Mouse (Mus musculus) urinary bladder, adult 2 months (tissue): ENCODE measurements around the gene Pfn1. TPM values are rescaled to one million over a fixed set of nuclear protein-coding genes. Genes with fewer than 3 reads are reported as not detected.
A peak's percentile ranks its signal among the peaks of the same experiment; 100 is the strongest.

Experiments used
- DNase-seq: peaks from one replicate; pipeline ENCODE4 v3.0.0; 2022; ENCODE audit warnings: low spot score
- polyA plus RNA-seq: library from polyadenylated mRNA; depleted of rRNA; stranded (reverse); fragments of >200 nt; gene quantifications from 2 replicates; pipeline ENCODE4 v1.2.3, GENCODE M21; 2012; rRNA removed

Gene Pfn1
- polyA plus RNA-seq: 1,258 and 1,344 TPM in 2 replicates

- peak; percentile 71 for DNase-seq
Observed at GRCm38 (mm10) chr11:70654198-70654922, at the start of gene Pfn1. Pfn1 (minus strand) TSS chr11:70654644.

DNA sequence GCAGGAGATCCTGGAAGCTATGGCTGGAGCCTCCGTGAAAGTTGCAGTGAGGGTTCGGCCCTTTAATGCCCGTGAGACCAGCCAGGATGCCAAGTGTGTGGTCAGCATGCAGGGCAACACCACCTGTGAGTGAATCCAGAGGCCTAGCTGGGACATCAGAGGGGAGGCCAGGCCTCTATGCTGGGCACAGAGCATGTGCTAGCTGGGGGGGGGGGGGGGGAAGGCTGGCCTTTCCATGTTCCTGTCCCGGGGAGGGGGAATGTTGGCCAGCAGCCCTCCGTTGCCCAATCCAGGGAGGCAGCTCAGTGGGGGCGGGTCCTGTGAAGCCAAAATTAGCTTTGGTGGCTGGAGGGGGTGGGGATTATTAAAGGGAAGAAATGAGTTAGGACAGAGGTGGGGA is 48.3 kb upstream of the Pfn1 start:
- DNase-seq: no peak

DNA sequence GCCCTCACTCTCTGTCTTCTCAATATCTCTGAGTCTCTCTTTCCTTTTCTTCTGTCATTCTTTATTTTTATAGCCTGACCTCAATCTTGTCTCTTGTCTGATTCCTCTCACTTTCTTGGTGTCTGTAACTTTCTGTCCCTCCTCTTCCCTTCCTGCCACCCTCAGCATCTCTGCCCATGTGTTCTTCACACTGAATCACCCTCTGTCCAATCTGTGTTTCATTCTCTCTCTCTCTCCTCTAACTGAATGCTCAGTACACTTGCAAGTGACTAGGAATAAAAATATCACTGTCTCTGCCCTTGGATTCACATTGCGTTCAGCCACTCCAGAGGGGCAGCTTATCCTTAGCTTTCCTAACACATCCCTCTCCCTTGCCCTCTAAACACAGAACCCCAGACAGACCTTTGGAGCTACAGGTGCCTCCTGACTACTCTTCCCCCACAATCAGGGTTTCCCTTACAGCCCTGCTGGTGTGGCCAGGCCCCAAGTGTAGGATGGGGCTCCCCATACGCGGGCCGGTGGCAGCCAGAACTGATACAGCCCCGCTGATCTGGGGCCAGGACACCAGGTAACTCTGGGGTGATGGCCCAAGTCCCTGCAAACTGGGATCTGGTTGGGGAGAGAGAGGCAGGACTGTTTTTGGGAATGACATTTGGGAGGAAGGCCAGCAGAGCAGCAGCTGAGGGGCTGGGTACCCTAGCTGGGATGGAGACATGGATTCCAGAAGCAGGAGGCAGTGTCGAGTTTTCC is 47.7 kb upstream of the Pfn1 start:
- DNase-seq: no peak

- no peak for DNase-seq
Observed at GRCm38 (mm10) chr11:70701221-70701955, 46.9 kb upstream of the Pfn1 start.

- DNase-seq: peak; percentile 78
Observed at GRCm38 (mm10) chr11:70700613-70701012, 46.2 kb upstream of the Pfn1 start.

DNA sequence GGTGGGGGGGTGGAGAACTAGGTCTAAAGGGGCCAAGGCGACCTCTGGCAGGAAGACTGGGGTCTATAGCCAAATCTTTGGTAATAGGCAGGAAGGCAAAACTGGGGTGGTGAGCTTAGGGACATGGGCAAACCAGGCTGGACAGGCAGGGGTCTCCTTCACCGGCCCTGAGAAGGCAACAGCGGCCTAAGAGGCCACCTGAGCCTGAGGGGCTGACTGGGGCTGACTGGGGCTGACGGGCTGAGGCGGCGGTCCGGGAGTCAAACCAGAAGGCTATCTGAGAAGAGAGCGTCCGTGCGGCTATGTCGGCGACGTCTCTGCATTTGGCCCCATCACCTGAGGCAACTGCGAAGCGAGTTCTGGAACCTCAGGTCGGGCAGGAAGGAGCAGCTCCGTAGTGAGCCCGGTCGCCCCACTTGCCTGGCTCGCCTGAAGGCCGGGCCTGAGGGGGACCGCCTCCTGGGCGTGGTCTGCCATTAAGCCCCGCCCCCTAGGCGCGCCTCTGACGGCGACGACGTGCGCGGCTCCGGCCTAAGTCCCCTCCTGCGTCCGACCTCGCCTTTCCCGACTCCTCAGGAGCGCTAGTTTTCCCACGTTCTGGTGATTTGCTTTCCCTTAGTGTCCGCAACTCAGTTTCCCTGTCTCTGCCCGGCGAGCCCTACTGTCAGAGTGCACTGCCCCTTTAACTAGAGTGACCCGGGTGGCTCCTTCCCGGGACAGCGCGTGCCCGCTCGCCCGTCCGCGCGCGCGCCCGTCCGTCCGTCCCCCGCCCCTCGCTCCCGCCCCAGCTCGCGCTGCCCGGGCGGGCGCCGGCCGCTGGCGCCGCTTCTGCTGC is 45.5 kb upstream of the Pfn1 start, which contains the start of the genes Inca1 and Kif1c:
Gene Inca1, minus strand, starts transcription at position 434 of the 835 bp plus-strand sequence.
Gene Kif1c, plus strand, starts transcription at position 827 of the 835 bp plus-strand sequence.
- peak; percentile 96 for DNase-seq

DNA sequence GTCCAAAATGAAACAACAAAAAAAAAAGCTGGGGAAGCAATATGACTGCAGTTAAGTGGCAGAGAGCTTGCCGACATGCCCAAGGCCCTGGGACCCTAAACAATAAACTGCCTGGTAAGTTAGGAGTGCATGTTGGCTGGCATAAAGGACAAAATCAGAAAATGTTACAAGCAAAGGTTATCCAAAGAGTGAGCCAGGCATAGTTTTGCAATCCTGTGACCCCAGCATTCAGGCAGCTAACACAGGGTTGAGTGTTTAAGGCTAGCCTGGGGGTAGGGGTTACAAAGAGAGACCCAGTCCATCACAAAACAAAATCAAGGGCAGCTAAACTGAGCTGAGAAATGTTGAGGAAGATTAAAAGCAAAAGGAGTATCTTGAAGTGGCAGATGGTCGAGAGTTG is 44.6 kb upstream of the Pfn1 start:
- no peak for DNase-seq

DNA sequence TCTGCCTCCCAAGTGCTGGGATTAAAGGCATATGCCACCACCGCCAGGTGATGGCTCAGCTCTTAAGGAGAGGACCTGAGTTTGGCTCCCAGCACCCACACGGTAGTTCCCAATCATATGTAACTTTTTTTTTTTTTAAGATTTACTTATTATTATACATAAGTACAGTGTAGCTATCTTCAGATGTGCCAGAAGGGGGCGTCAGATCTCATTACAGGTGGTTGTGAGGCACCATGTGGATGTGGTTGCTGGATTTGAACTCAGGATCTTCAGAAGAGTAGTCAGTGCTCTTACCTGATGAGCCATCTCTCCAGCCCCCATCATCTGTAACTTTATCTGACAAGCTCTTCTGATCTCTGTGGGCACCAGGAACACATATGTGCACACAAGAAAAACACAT is 42.9 kb upstream of the Pfn1 start:
- DNase-seq: no peak

- DNase-seq: no peak
Observed at GRCm38 (mm10) chr11:70693504-70693903, 39.1 kb upstream of the Pfn1 start.

DNA sequence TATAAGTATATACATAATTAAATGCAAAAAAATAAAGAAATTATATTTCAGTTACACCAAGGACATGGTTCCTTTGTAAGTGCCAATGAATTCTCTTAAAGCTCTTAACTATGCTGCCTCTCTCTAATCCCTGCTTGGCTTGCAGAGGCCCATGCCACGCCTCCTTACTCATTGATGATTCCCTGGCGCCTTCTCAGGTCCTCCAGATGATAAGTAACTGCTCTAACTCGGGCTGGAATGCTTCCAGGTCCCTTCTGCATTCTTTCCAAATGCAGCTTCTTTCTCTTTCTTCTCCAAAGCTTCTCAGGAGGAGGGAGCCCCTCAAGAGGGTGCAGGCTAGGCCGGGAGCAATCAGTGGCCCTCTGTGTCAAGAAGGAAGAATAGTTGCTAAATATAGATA is 35.1 kb upstream of the Pfn1 start:
- no peak for DNase-seq

DNA sequence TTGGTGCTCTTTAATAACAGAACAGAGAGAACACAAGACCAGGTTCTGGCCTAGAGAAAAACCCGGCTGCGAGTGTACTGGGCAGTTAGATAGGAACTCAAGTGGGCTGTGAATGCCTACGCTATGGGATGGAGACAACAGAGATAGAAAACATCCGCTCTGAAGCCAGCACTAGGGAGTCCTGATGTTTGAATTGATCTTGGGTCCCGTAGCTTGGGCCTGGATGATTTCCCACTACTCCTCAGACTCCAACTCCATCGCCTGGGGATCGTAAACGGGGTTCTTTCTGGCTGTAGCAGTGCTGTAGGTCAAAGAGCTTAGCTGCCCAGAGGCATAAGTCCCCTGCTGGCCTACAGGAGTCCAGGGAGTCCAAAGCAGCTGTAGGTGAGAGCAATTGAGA is 33.9 kb upstream of the Pfn1 start:
- no peak for DNase-seq

GRCm38 (mm10) chr11:70687601-70688199 is 33.3 kb upstream of the Pfn1 start, which contains the start of gene Camta2:
Camta2 (minus strand) TSS chr11:70688105.
- peak; percentile 85 for DNase-seq

GRCm38 (mm10) chr11:70686901-70687566 is 32.6 kb upstream of the Pfn1 start:
- DNase-seq: no peak

GRCm38 (mm10) chr11:70683640-70684039 is 29.2 kb upstream of the Pfn1 start:
- DNase-seq: no peak

GRCm38 (mm10) chr11:70681897-70682581 is 27.6 kb upstream of the Pfn1 start:
- DNase-seq: no peak

GRCm38 (mm10) chr11:70681170-70681569 is 26.7 kb upstream of the Pfn1 start:
- no peak for DNase-seq

- DNase-seq: no peak
Observed at GRCm38 (mm10) chr11:70679894-70680293, 25.4 kb upstream of the Pfn1 start.

GRCm38 (mm10) chr11:70679361-70679760 is 24.9 kb upstream of the Pfn1 start:
- DNase-seq: no peak

DNA sequence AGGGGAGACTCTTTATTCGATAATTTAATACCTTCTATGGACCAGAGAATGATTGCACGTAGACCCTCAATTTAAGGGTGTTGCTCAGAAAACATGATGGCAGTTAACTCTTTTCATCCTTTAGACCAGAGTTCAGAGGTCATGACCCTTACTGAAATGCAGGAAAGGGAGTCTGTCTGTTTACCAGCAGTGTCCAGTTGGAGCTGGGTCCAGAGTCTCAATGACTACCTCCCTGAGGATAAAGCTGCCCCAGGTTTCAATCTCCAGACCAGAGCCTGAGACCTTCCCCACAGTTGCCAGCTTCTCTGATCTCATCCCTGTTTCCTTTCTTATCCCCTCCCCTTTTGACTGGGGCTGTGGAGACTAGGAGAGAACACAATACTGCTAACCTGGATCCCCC is 24.1 kb upstream of the Pfn1 start:
- DNase-seq: no peak

DNA sequence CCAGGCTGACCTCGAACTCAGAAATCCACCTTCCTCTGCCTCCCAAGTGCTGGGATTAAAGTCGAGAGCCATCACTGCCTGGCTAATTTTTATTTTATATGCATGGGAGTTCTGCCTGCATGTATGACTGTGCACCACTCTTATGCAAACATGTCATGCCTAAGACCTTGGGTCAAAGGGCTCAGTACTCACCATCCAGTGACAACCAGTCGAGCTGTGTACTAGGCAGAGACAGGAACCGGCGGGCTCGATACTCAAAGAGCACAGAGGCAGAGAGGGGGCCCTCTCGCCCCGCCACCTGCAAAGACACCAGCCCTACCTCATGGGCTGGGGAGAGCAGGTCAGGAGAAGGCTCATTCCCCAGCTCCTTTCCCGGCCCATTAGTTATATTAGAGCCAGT is 23.6 kb upstream of the Pfn1 start:
- DNase-seq: no peak
